In genomic region chr16:15053840-15054239, GRCm38 (mm10) we compare ENCODE assay signal across 14 mouse cellular contexts.
DNase-seq lines count a peak whose midpoint lies in the region; ATAC-seq lines count a peak whose summit lies in the region.
"Had no signal": no experiment of that assay in that cellular context is flagged by ENCODE, and none has a peak within 500 bp of the region (broad histone marks: within the 10 kb centered on the region; RNA-seq: fewer than 3 reads in every experiment).

No protein-coding gene starts in this region.

- no peak overlapping the region for H3K9ac ChIP-seq in heart, embryonic 11.5 days (ENCODE audit: low read depth, low read length)
- no peak overlapping the region for H3K9ac ChIP-seq in midbrain, embryonic 16.5 days (ENCODE audit: low read depth, low read length)
- H3K9ac ChIP-seq in embryonic facial prominence, embryonic 11.5 days (replicated peaks; ENCODE audit: low read length): no peak overlapping the region
- no peak overlapping the region for H3K9ac ChIP-seq in neural tube, embryonic 11.5 days (ENCODE audit: low read length)

- H3K27ac ChIP-seq in heart, embryonic 11.5 days (ENCODE audit: low read depth, low read length): peak overlapping the region; percentile 70
- H3K27ac ChIP-seq in midbrain, embryonic 10.5 days (replicated peaks): peak overlapping the region; percentile 80
- no peak overlapping the region for H3K27ac ChIP-seq in midbrain, embryonic 16.5 days (ENCODE audit: low read length)
- peak overlapping the region; percentile 96 for H3K27ac ChIP-seq in embryonic facial prominence, embryonic 11.5 days (replicated peaks; ENCODE audit: low read depth, low read length)
- H3K27ac ChIP-seq in neural tube, embryonic 11.5 days (ENCODE audit: low read depth, low read length): no peak overlapping the region

- WGBS in heart, embryonic 11.5 days (ENCODE audit: insufficient replicate concordance): 6% methylated on average over 4 of the region's 4 CpGs
- WGBS in midbrain, embryonic 10.5 days: under 1% methylated on average over 4 of the region's 4 CpGs
- WGBS in midbrain, embryonic 16.5 days: 5% methylated on average over 4 of the region's 4 CpGs
- under 1% methylated on average over 4 of the region's 4 CpGs for WGBS in embryonic facial prominence, embryonic 11.5 days
- WGBS in neural tube, embryonic 11.5 days: 0% methylated on average over 4 of the region's 4 CpGs

- H3K4me2 ChIP-seq in heart, embryonic 11.5 days: no peak overlapping the region; the same call in 1 of the 2 replicates
- H3K4me2 ChIP-seq in midbrain, embryonic 16.5 days (ENCODE audit: low read length): no peak overlapping the region
- no peak overlapping the region for H3K4me2 ChIP-seq in embryonic facial prominence, embryonic 11.5 days (ENCODE audit: low read depth, low read length)
- H3K4me2 ChIP-seq in neural tube, embryonic 11.5 days (ENCODE audit: low read depth): no peak overlapping the region; the same call in 1 of the 2 replicates

- no peak for DNase-seq in heart, adult 9 months (ENCODE audit: low spot score in 2 of 2)
- DNase-seq in midbrain, embryonic 10.5 days (ENCODE audit: low spot score): peak; percentile 33
- peak; percentile 72 for DNase-seq in embryonic facial prominence, embryonic 11.5 days (ENCODE audit: low spot score)
- peak; percentile 59 for DNase-seq in neural tube, embryonic 11.5 days (ENCODE audit: low spot score)
- no peak for DNase-seq in layer of hippocampus, postnatal 10 days (ENCODE audit: low spot score in 2 of 2)
- no peak for DNase-seq in cerebellum, adult 8-10 months
- DNase-seq: adrenal gland, adult 8-10 months; cerebellum, postnatal 25 days; lung, postnatal 14 days; spleen, adult 18-20 months; thymus, postnatal 14 days had no signal

- H3K4me1 ChIP-seq in heart, embryonic 11.5 days (ENCODE audit: control insufficient read depth, insufficient read depth, low read length): peaks cover 18% of the 10 kb centered on the region
- peaks cover 50% of the 10 kb centered on the region for H3K4me1 ChIP-seq in midbrain, embryonic 10.5 days
- peaks cover 9% of the 10 kb centered on the region for H3K4me1 ChIP-seq in midbrain, embryonic 16.5 days (ENCODE audit: control insufficient read depth, insufficient read depth, low read length)
- H3K4me1 ChIP-seq in embryonic facial prominence, embryonic 11.5 days (ENCODE audit: control insufficient read depth, insufficient read depth, low read length): peaks cover 4% of the 10 kb centered on the region
- 0 out of 2 replicates have a peak, but pooled peaks cover 7% of the 10 kb centered on the region for H3K4me1 ChIP-seq in neural tube, embryonic 11.5 days (ENCODE audit: control insufficient read depth, insufficient read depth, low read length)

- H3K4me3 ChIP-seq in heart, embryonic 11.5 days (ENCODE audit: low read depth, low read length): no peak overlapping the region
- H3K4me3 ChIP-seq in midbrain, embryonic 10.5 days: peak overlapping the region; percentile 34; the same call in 1 of the 2 replicates
- no peak overlapping the region for H3K4me3 ChIP-seq in midbrain, embryonic 16.5 days (ENCODE audit: low read depth, low read length)
- H3K4me3 ChIP-seq in embryonic facial prominence, embryonic 11.5 days (ENCODE audit: low read depth, low read length): no peak overlapping the region
- no peak overlapping the region for H3K4me3 ChIP-seq in neural tube, embryonic 11.5 days (ENCODE audit: low read depth, low read length)

- no peaks in the 10 kb centered on the region for H3K27me3 ChIP-seq in heart, embryonic 11.5 days (ENCODE audit: control insufficient read depth, insufficient read depth, low read length)
- peaks cover 4% of the 10 kb centered on the region; the same call in 1 of the 2 replicates for H3K27me3 ChIP-seq in midbrain, embryonic 10.5 days (ENCODE audit: low read depth, poor library complexity, severe bottlenecking)
- H3K27me3 ChIP-seq in midbrain, embryonic 16.5 days (ENCODE audit: control insufficient read depth, insufficient read depth, low read depth, low read length): no peaks in the 10 kb centered on the region
- H3K27me3 ChIP-seq in embryonic facial prominence, embryonic 11.5 days (ENCODE audit: control insufficient read depth, insufficient read depth, low read length): no peaks in the 10 kb centered on the region
- no peaks in the 10 kb centered on the region for H3K27me3 ChIP-seq in neural tube, embryonic 11.5 days (ENCODE audit: control insufficient read depth, insufficient read depth, low read length)

- no peaks in the 10 kb centered on the region for H3K36me3 ChIP-seq in heart, embryonic 11.5 days (ENCODE audit: control insufficient read depth, insufficient read depth, low read length)
- H3K36me3 ChIP-seq in midbrain, embryonic 10.5 days: no peaks in the 10 kb centered on the region
- H3K36me3 ChIP-seq in midbrain, embryonic 16.5 days (ENCODE audit: control insufficient read depth, insufficient read depth, low read length): no peaks in the 10 kb centered on the region
- H3K36me3 ChIP-seq in embryonic facial prominence, embryonic 11.5 days (replicated peaks; ENCODE audit: control insufficient read depth, insufficient read depth, low read depth, low read length): no peaks in the 10 kb centered on the region
- H3K36me3 ChIP-seq in neural tube, embryonic 11.5 days (ENCODE audit: control insufficient read depth, insufficient read depth, low read length): no peaks in the 10 kb centered on the region

- no peaks in the 10 kb centered on the region for H3K9me3 ChIP-seq in heart, embryonic 11.5 days (replicated peaks; ENCODE audit: control insufficient read depth, low read length)
- H3K9me3 ChIP-seq in midbrain, embryonic 10.5 days (replicated peaks): no peaks in the 10 kb centered on the region
- H3K9me3 ChIP-seq in midbrain, embryonic 16.5 days (replicated peaks; ENCODE audit: control insufficient read depth, low read length, poor library complexity, severe bottlenecking): no peaks in the 10 kb centered on the region
- no peaks in the 10 kb centered on the region for H3K9me3 ChIP-seq in embryonic facial prominence, embryonic 11.5 days (replicated peaks; ENCODE audit: control insufficient read depth, low read length)
- H3K9me3 ChIP-seq in neural tube, embryonic 11.5 days (ENCODE audit: control insufficient read depth, low read length): no peaks in the 10 kb centered on the region

- ATAC-seq in heart, embryonic 11.5 days (replicated peaks; ENCODE audit: insufficient number of reproducible peaks, low FRiP score, low TSS enrichment): peak; percentile 65; the same call in 1 of the 2 replicates
- no peak for ATAC-seq in midbrain, embryonic 16.5 days
- ATAC-seq in embryonic facial prominence, embryonic 11.5 days (replicated peaks; ENCODE audit: insufficient number of reproducible peaks, low FRiP score, low TSS enrichment, low read depth): peak; percentile 71
- peak; percentile 70; the same call in 1 of the 2 replicates for ATAC-seq in neural tube, embryonic 11.5 days (ENCODE audit: insufficient read depth, low FRiP score, low TSS enrichment)
- ATAC-seq: inflammation-experienced regulatory T-cells, adult 6 months had no signal

Comparison
In these comparisons a context has a peak if more than half of its experiments do, and no peak if none do; other contexts are left out.
1. H3K27ac ChIP-seq: peak in heart, embryonic 11.5 days (single experiment), midbrain, embryonic 10.5 days (single experiment) and embryonic facial prominence, embryonic 11.5 days (single experiment); none in midbrain, embryonic 16.5 days (single experiment) and neural tube, embryonic 11.5 days (single experiment).
2. DNase-seq: peak in midbrain, embryonic 10.5 days (single experiment), embryonic facial prominence, embryonic 11.5 days (single experiment) and neural tube, embryonic 11.5 days (single experiment); none in heart, adult 9 months (0 of 2), layer of hippocampus, postnatal 10 days (0 of 2) and cerebellum, adult 8-10 months (single experiment).